Mouse (Mus musculus): Measurements from ENCODE around the gene Zfp804b. TPM values are rescaled to one million over a fixed set of nuclear protein-coding genes. Genes with fewer than 3 reads are reported as not detected.

The Zfp804b gene
- polyA plus RNA-seq, 1 experiment from 2014 or later: 0.12 TPM

GRCm38 (mm10) chr5:6934837-6935236, 409.7 kb downstream of the Zfp804b start:
- Histone ChIP-seq H3K27ac (replicated peaks in 1 of 2; ENCODE audit: control insufficient read depth in 1 of 2, insufficient read depth in 1 of 2, low read depth in 2 of 2, low read length in 2 of 2) (no peak overlapping the region), H3K9me3 (ENCODE audit: control insufficient read depth, low read length) (no peaks in the 10 kb centered on the region), H3K27me3 (ENCODE audit: control insufficient read depth, insufficient read depth, low read length) (no peaks in the 10 kb centered on the region), H3K4me1 (ENCODE audit: control insufficient read depth in 2 of 2, insufficient read depth in 2 of 2, low read length in 2 of 2) (no peaks in the 10 kb centered on the region), H3K9ac (ENCODE audit: low read length) (no peak overlapping the region), H3K4me3 (ENCODE audit: control insufficient read depth in 1 of 2, insufficient read depth in 1 of 2, low read depth in 1 of 2, low read length in 2 of 2) (no peak overlapping the region), H3K36me3 (ENCODE audit: control insufficient read depth, insufficient read depth, low read length) (no peaks in the 10 kb centered on the region), H3K4me2 (ENCODE audit: low read length) (no peak overlapping the region)
- 74% methylated on average over 1 of the region's 1 CpGs for WGBS
- ATAC-seq (ENCODE audit: insufficient number of reproducible peaks, insufficient read depth, low FRiP score, low read depth): no peak

GRCm38 (mm10) chr5:6911290-6911689, 433.3 kb downstream of the Zfp804b start:
- ATAC-seq (ENCODE audit: insufficient number of reproducible peaks, insufficient read depth, low FRiP score, low read depth): no peak
- H3K9me3 ChIP-seq (ENCODE audit: control insufficient read depth, low read length): no peaks in the 10 kb centered on the region

GRCm38 (mm10) chr5:6881396-6881795, 463.2 kb downstream of the Zfp804b start:
- Histone ChIP-seq H3K36me3 (ENCODE audit: control insufficient read depth, insufficient read depth, low read length) (no peaks in the 10 kb centered on the region), H3K4me1 (ENCODE audit: control insufficient read depth in 2 of 2, insufficient read depth in 2 of 2, low read length in 2 of 2) (no peaks in the 10 kb centered on the region), H3K27me3 (ENCODE audit: control insufficient read depth, insufficient read depth, low read length) (no peaks in the 10 kb centered on the region), H3K9me3 (ENCODE audit: control insufficient read depth, low read length) (no peaks in the 10 kb centered on the region), H3K4me2 (ENCODE audit: low read length) (no peak overlapping the region), H3K4me3 (ENCODE audit: control insufficient read depth in 1 of 2, insufficient read depth in 1 of 2, low read depth in 1 of 2, low read length in 2 of 2) (no peak overlapping the region), H3K27ac (replicated peaks in 1 of 2; ENCODE audit: control insufficient read depth in 1 of 2, insufficient read depth in 1 of 2, low read depth in 2 of 2, low read length in 2 of 2) (no peak overlapping the region), H3K9ac (ENCODE audit: low read length) (no peak overlapping the region)
- no peak for ATAC-seq (ENCODE audit: insufficient number of reproducible peaks, insufficient read depth, low FRiP score, low read depth)

More at GRCm38 (mm10) chr5:6911290-6911689, 433.3 kb downstream of the Zfp804b start:
- Histone ChIP-seq H3K27me3 (ENCODE audit: control insufficient read depth, insufficient read depth, low read length) (no peaks in the 10 kb centered on the region), H3K36me3 (ENCODE audit: control insufficient read depth, insufficient read depth, low read length) (no peaks in the 10 kb centered on the region), H3K27ac (replicated peaks in 1 of 2; ENCODE audit: control insufficient read depth in 1 of 2, insufficient read depth in 1 of 2, low read depth in 2 of 2, low read length in 2 of 2) (no peak overlapping the region), H3K4me2 (ENCODE audit: low read length) (no peak overlapping the region), H3K9ac (ENCODE audit: low read length) (no peak overlapping the region), H3K4me3 (ENCODE audit: control insufficient read depth in 1 of 2, insufficient read depth in 1 of 2, low read depth in 1 of 2, low read length in 2 of 2) (no peak overlapping the region), H3K4me1 (ENCODE audit: control insufficient read depth in 2 of 2, insufficient read depth in 2 of 2, low read length in 2 of 2) (no peaks in the 10 kb centered on the region)
- 10% methylated on average over 3 of the region's 3 CpGs for WGBS

- no peak overlapping the region for H3K4me2 ChIP-seq (ENCODE audit: low read length)
- no peak overlapping the region for H3K4me3 ChIP-seq (ENCODE audit: control insufficient read depth in 1 of 2, insufficient read depth in 1 of 2, low read depth in 1 of 2, low read length in 2 of 2)
- 79% methylated on average over 6 of the region's 6 CpGs for WGBS
- H3K27ac ChIP-seq (replicated peaks in 1 of 2; ENCODE audit: control insufficient read depth in 1 of 2, insufficient read depth in 1 of 2, low read depth in 2 of 2, low read length in 2 of 2): no peak overlapping the region
- no peaks in the 10 kb centered on the region for H3K4me1 ChIP-seq (ENCODE audit: control insufficient read depth in 2 of 2, insufficient read depth in 2 of 2, low read length in 2 of 2)
- no peak overlapping the region for H3K9ac ChIP-seq (ENCODE audit: low read length)
- ATAC-seq (ENCODE audit: insufficient number of reproducible peaks, insufficient read depth, low FRiP score, low read depth): no peak
- H3K36me3 ChIP-seq (ENCODE audit: control insufficient read depth, insufficient read depth, low read length): no peaks in the 10 kb centered on the region
- no peaks in the 10 kb centered on the region for H3K9me3 ChIP-seq (ENCODE audit: control insufficient read depth, low read length)
- H3K27me3 ChIP-seq (ENCODE audit: control insufficient read depth, insufficient read depth, low read length): no peaks in the 10 kb centered on the region
Observed at GRCm38 (mm10) chr5:6871566-6871965, 473.0 kb downstream of the Zfp804b start.

GRCm38 (mm10) chr5:6870970-6871369, 473.6 kb downstream of the Zfp804b start:
- Histone ChIP-seq H3K9me3 (ENCODE audit: control insufficient read depth, low read length) (no peaks in the 10 kb centered on the region), H3K9ac (ENCODE audit: low read length) (no peak overlapping the region), H3K27me3 (ENCODE audit: control insufficient read depth, insufficient read depth, low read length) (no peaks in the 10 kb centered on the region), H3K36me3 (ENCODE audit: control insufficient read depth, insufficient read depth, low read length) (no peaks in the 10 kb centered on the region), H3K4me1 (ENCODE audit: control insufficient read depth in 2 of 2, insufficient read depth in 2 of 2, low read length in 2 of 2) (no peaks in the 10 kb centered on the region), H3K4me2 (ENCODE audit: low read length) (no peak overlapping the region), H3K4me3 (ENCODE audit: control insufficient read depth in 1 of 2, insufficient read depth in 1 of 2, low read depth in 1 of 2, low read length in 2 of 2) (no peak overlapping the region), H3K27ac (replicated peaks in 1 of 2; ENCODE audit: control insufficient read depth in 1 of 2, insufficient read depth in 1 of 2, low read depth in 2 of 2, low read length in 2 of 2) (no peak overlapping the region)
- ATAC-seq (ENCODE audit: insufficient number of reproducible peaks, insufficient read depth, low FRiP score, low read depth): no peak

GRCm38 (mm10) chr5:6795396-6795795, 549.2 kb downstream of the Zfp804b start:
- no peaks in the 10 kb centered on the region for H3K36me3 ChIP-seq (ENCODE audit: control insufficient read depth, insufficient read depth, low read length)
- no peak for ATAC-seq (ENCODE audit: insufficient number of reproducible peaks, insufficient read depth, low FRiP score, low read depth)
- no peak overlapping the region for H3K4me2 ChIP-seq (ENCODE audit: low read length)
- no peaks in the 10 kb centered on the region for H3K4me1 ChIP-seq (ENCODE audit: control insufficient read depth in 2 of 2, insufficient read depth in 2 of 2, low read length in 2 of 2)
- H3K9me3 ChIP-seq (ENCODE audit: control insufficient read depth, low read length): no peaks in the 10 kb centered on the region
- H3K27ac ChIP-seq (replicated peaks in 1 of 2; ENCODE audit: control insufficient read depth in 1 of 2, insufficient read depth in 1 of 2, low read depth in 2 of 2, low read length in 2 of 2): no peak overlapping the region
- 71% methylated on average over 2 of the region's 2 CpGs for WGBS
- no peaks in the 10 kb centered on the region for H3K27me3 ChIP-seq (ENCODE audit: control insufficient read depth, insufficient read depth, low read length)
- no peak overlapping the region for H3K4me3 ChIP-seq (ENCODE audit: control insufficient read depth in 1 of 2, insufficient read depth in 1 of 2, low read depth in 1 of 2, low read length in 2 of 2)
- H3K9ac ChIP-seq (ENCODE audit: low read length): no peak overlapping the region

- H3K9me3 ChIP-seq (ENCODE audit: control insufficient read depth, low read length): no peaks in the 10 kb centered on the region
- no peak overlapping the region for H3K4me2 ChIP-seq (ENCODE audit: low read length)
- no peaks in the 10 kb centered on the region for H3K4me1 ChIP-seq (ENCODE audit: control insufficient read depth in 2 of 2, insufficient read depth in 2 of 2, low read length in 2 of 2)
- H3K9ac ChIP-seq (ENCODE audit: low read length): no peak overlapping the region
- H3K36me3 ChIP-seq (ENCODE audit: control insufficient read depth, insufficient read depth, low read length): no peaks in the 10 kb centered on the region
- H3K4me3 ChIP-seq (ENCODE audit: control insufficient read depth in 1 of 2, insufficient read depth in 1 of 2, low read depth in 1 of 2, low read length in 2 of 2): no peak overlapping the region
- no peak for ATAC-seq (ENCODE audit: insufficient number of reproducible peaks, insufficient read depth, low FRiP score, low read depth)
- no peak overlapping the region for H3K27ac ChIP-seq (replicated peaks in 1 of 2; ENCODE audit: control insufficient read depth in 1 of 2, insufficient read depth in 1 of 2, low read depth in 2 of 2, low read length in 2 of 2)
- H3K27me3 ChIP-seq (ENCODE audit: control insufficient read depth, insufficient read depth, low read length): no peaks in the 10 kb centered on the region
- 60% methylated on average over 6 of the region's 6 CpGs for whole genome bisulfite sequencing
Observed at GRCm38 (mm10) chr5:6769357-6769892, 575.1 kb downstream of the Zfp804b start.
